Mouse (Mus musculus) left cerebral cortex, adult 2 months (tissue): ENCODE measurements around the gene Lsm3. TPM values are rescaled to one million over a fixed set of nuclear protein-coding genes. Genes with fewer than 3 reads are reported as not detected.
"Not testable (repeated sequence)": the region's sequence is repeated elsewhere in the genome, so short reads cannot be mapped to it uniquely, and the experiment has no call there.

Source experiments
- DNase-seq, 2 experiments: peaks; one replicate each; pipeline ENCODE4 v3.0.0; 2021 to 2022; ENCODE audit warnings: low spot score in 2 of 2, mixed read lengths in 1 of 2; ENCODE audit errors: extremely low spot score in 1 of 2
- H3K27ac ChIP-seq: fragments of 200-600 bp; 2 replicates; pipeline ENCODE4 v1.8.1; 2022
- H3K4me3 ChIP-seq: fragments of 200-600 bp; 2 replicates; pipeline ENCODE4 v1.8.1; 2022
- CTCF ChIP-seq: fragments of 200-600 bp; IDR thresholded peaks from 2 replicates; pipeline ENCODE4 v1.8.1; 2022; ENCODE audit warnings: antibody characterized with exemption, mild to moderate bottlenecking, moderate library complexity
- intact Hi-C: fragments of 180-260 bp; cut with DNase I; formaldehyde crosslinking; loops from one replicate; pipeline ENCODE4 v1.15.1; 2025
- long read RNA-seq, 2 experiments: library from polyadenylated mRNA; stranded (forward); transcript quantifications; one replicate each; pipeline ENCODE4 v2.0.0; 2021; ENCODE audit warnings: borderline mapping rate in 2 of 2
- total RNA-seq, 2 experiments: library from RNA; stranded (reverse); gene quantifications; 2 replicates each; pipeline ENCODE4 v1.2.3; 2021

The Lsm3 gene
- total RNA-seq, result 10 to 100 TPM; 35.0 to 40.6 TPM
- long read RNA-seq, experiment 1, transcript Lsm3-201 (4 exons, 743 nt), result major isoform, 20 of 25 reads
- long read RNA-seq, experiment 1, partial matches to known transcripts, result 0 of 25 reads
- long read RNA-seq, experiment 1, other reads (novel, unspliced or antisense), result 4 of 25 reads
- long read RNA-seq, experiment 2, transcript Lsm3-201 (4 exons, 743 nt), result major isoform, 6 of 12 reads
- long read RNA-seq, experiment 2, partial matches to known transcripts, result 0 of 12 reads
- long read RNA-seq, experiment 2, other reads (novel, unspliced or antisense), result 2 of 12 reads

DNA sequence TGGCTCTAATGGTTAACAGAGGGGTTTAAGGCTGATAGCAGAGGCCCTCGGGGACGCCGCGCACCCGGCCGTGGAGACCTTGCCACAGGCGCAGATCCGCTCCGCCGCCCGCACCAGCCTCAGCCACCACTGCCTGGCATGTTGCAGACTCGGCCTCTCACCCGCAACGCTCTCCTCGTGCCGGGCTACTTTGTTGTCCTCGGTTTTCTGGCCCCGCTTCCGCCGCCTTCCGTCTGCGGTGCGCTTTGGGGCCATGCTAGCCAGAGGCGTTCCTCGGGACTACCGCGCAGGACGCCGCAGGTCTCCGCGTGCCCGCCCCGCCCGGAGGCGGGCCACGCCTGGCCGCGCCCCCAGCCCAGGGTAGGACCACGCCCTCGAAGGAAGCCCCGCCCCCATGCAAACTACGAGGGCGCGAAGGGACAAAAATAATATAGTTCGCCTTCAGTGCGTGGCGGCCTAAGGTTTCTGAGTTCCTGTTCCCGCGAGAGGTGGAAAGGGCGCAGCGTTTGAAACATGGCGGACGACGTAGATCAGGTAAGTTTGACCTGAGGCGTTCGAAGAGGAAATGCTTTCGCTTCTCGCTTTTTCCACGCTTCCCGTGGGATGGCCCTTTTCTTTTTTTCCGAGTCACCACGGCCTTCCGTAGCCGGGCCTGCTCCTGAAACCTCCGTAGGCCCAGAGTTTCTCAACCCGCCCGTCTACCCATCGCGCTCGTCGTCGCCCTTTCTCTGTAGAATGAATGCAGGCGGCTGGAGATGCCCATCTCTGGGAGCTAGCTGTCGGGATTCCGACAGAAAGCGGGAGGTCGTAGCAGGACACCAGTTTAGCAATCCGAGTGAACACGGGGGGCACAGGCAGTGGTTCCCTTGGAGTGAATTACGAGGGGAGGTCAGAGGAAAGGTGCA is at the start of gene Lsm3, which contains the start of gene Xpc:
Gene Lsm3, plus strand, starts transcription at position 384 of the 905 bp plus-strand sequence.
Gene Xpc, minus strand, starts transcription at position 344 of the 905 bp plus-strand sequence.
- DNase-seq, result peak; percentile 98 to 99
- peak within 1 kb of the TSS; percentile 77 for H3K27ac ChIP-seq
- peak within 1 kb of the TSS; percentile 90 for H3K4me3 ChIP-seq
- TF ChIP-seq CTCF, result peak; percentile 1
- intact Hi-C loops, result loop anchor here (2.0 to 5.0 kb wide), 3 partner anchors 43 to 172 kb away; partner anchors contain the start of genes Chchd4 and Tmem43

- no peak overlapping the region for H3K27ac ChIP-seq
- H3K4me3 ChIP-seq, result no peak overlapping the region
- intact Hi-C loops, result no loop called here
- no peak for DNase-seq
- TF ChIP-seq CTCF, result no peak
Measured at GRCm38 (mm10) chr6:91467106-91467505, 48.6 kb upstream of the Lsm3 start.

GRCm38 (mm10) chr6:91470712-91471111 is 45.0 kb upstream of the Lsm3 start:
- TF ChIP-seq CTCF, result no peak
- intact Hi-C loops, result no loop called here
- DNase-seq, result no peak
- Histone ChIP-seq H3K27ac (no peak overlapping the region), H3K4me3 (no peak overlapping the region)

DNA sequence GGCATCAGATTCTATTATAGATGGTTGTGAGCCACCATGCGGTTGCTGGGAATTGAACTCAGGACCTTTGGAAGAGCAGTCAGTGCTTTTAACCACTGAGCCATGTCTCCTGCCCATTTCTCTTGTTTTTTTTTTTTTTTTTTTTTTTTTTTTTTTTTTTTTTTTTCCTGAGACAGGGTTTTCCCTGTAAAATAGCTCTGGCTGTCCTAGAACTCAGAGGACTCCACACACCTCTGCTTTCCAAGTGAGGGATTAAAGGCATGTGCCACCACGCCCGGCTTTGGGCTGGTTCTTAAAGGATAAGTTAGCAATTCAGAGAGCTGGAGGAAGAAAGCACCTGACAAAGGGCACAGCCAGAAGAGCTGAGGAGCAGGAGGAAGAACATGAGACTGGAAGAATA is 44.3 kb upstream of the Lsm3 start:
- intact Hi-C loops, result not testable (repeated sequence)

GRCm38 (mm10) chr6:91472319-91472718 is 43.4 kb upstream of the Lsm3 start:
- no peak for TF ChIP-seq CTCF
- H3K4me3 ChIP-seq, result peak overlapping the region; percentile 82
- intact Hi-C loops, result loop anchor here (2.0 kb wide), 1 partner anchor 42 kb away; the partner anchor contains the start of genes Lsm3 and Xpc
- DNase-seq, result no peak
- H3K27ac ChIP-seq, result no peak overlapping the region

More for the DNA sequence above, 44.3 kb upstream of the Lsm3 start:
- not testable (repeated sequence) for DNase-seq, H3K27ac ChIP-seq, H3K4me3 ChIP-seq

- intact Hi-C loops, result loop anchor here (1.0 to 2.0 kb wide), 2 partner anchors 33 to 42 kb away; partner anchors contain the start of genes Lsm3 and Xpc
Measured at GRCm38 (mm10) chr6:91472868-91473804, 42.6 kb upstream of the Lsm3 start, which contains the start of the genes Chchd4 and Tmem43. Gene Chchd4 (minus strand): TSS chr6:91473546. Gene Tmem43 (plus strand): TSS chr6:91473703.

DNA sequence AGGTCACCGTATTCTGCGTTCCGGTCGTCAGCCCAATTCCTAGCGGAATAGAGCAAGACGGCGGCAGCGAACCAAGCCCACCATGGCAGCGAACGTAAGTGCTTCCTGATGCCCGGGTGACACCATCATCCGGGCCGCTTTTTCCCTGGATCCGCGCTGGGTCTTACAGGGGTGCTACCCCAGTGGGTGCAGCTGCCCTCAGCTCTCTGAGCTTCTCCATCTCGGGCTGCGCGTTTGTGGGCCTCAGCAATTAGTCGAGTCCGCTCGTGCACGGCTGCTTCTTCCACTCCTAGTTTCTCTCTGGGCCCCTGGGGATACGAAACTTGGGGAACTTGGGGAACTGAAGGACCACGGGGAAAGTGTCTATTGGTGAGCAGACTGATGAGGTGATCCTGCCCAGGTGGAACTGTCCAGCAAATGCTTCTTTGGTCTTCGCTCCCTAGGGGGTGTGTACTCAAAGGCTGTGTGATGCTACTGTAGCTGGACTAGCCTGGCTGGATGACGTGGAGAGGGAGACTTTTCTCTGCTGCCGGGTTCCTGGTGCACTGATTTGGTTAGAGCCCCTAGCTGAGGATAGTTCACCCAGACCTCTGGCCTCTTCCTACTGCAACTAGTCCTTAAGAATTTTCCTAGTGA is 41.8 kb upstream of the Lsm3 start:
- TF ChIP-seq CTCF, result no peak
- Histone ChIP-seq H3K27ac (peak overlapping the region; percentile 55; the same call in 1 of the 2 replicates), H3K4me3 (peak overlapping the region; percentile 82)
- DNase-seq, result no peak
- intact Hi-C loops, result loop anchor here (1.0 to 2.0 kb wide), 2 partner anchors 34 to 41 kb away; partner anchors contain the start of genes Lsm3 and Xpc

More at GRCm38 (mm10) chr6:91472868-91473804, 42.6 kb upstream of the Lsm3 start, which contains the start of the genes Chchd4 and Tmem43:
- DNase-seq, result peak; percentile 96 to 99
- no peak; the same call in 1 of the 2 replicates for TF ChIP-seq CTCF
- H3K4me3 ChIP-seq, result peak within 1 kb of the TSS; percentile 82
- peak within 1 kb of the TSS; percentile 93 for H3K27ac ChIP-seq

DNA sequence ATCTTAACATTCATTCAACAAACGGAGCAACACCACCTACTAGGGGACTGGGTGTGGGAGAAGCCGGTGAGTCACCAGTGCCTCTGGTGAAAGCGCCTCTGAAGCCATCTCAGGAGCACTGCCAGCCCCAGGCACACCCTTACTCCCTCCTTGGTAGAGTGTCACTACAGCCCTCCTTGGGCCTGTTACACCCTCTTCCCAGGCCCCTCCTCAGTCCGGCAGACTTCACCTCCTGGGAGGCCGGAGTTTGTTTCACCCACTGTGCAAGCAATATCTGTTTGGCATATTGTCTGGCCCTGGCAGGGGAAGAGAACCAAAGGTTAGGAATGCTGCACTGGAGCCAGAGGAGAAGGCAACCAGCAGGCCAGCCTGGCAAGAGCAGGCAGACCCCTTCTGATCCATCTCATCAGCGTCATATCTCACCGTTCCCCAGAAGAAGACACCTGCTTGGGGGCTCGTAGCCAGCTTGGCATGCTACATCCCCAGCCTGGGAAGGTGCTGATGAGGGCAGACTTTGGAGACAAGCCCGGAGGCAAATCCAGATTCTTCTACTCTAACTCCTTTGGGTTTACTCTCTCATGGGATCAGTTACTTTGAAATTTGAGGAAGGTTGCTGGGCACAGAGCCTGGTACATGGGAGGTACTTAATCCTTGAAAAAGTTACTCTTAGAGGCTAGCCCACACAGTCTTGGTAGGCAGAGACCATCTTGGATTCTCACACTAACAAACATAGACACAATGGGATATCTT is 41.1 kb upstream of the Lsm3 start:
- H3K27ac ChIP-seq, result no peak overlapping the region
- no peak for TF ChIP-seq CTCF
- no peak for DNase-seq
- H3K4me3 ChIP-seq, result peak overlapping the region; percentile 82
- intact Hi-C loops, result no loop called here

- intact Hi-C loops, result no loop called here
- H3K27ac ChIP-seq, result no peak overlapping the region
- TF ChIP-seq CTCF, result no peak
- H3K4me3 ChIP-seq, result no peak overlapping the region
- no peak for DNase-seq
Measured at GRCm38 (mm10) chr6:91476541-91476940, 39.2 kb upstream of the Lsm3 start.

- no peak overlapping the region for H3K27ac ChIP-seq
- intact Hi-C loops, result no loop called here
- no peak overlapping the region for H3K4me3 ChIP-seq
- no peak for TF ChIP-seq CTCF
- no peak for DNase-seq
Measured at GRCm38 (mm10) chr6:91483371-91483770, 32.4 kb upstream of the Lsm3 start.
